Mouse (Mus musculus) spleen, adult 2 months (tissue): ENCODE data around the gene Rptor. TPM values are rescaled to one million over a fixed set of nuclear protein-coding genes. Genes with fewer than 3 reads are reported as not detected.

Experiments
- DNase-seq, 2 experiments: peaks; one replicate each; pipeline versions ENCODE4 v3.0.0 to v3.0.0-alpha.2; 2012 to 2021; ENCODE audit warnings: low spot score in 2 of 2, low read depth in 1 of 2
- H3K27ac ChIP-seq: fragments of 200-500 bp; 2 replicates; pipeline ENCODE4 v1.5.1; 2012; ENCODE audit warnings: low read length, inconsistent platforms; ENCODE audit not compliant: insufficient read depth
- H3K27me3 ChIP-seq: fragments of 200-500 bp; 2 replicates; pipeline ENCODE4 v1.6.1; 2012; ENCODE audit warnings: mild to moderate bottlenecking, moderate library complexity, low read length, inconsistent platforms; ENCODE audit not compliant: control insufficient read depth, insufficient read depth
- H3K36me3 ChIP-seq: fragments of 200-500 bp; 2 replicates; pipeline ENCODE4 v1.6.1; 2012; ENCODE audit warnings: mild to moderate bottlenecking, low read length, inconsistent platforms; ENCODE audit not compliant: control insufficient read depth, insufficient read depth
- H3K4me1 ChIP-seq: fragments of 200-500 bp; 2 replicates; pipeline ENCODE4 v1.6.1; 2011; ENCODE audit warnings: inconsistent platforms; ENCODE audit not compliant: control insufficient read depth, insufficient read depth, insufficient read length
- H3K4me3 ChIP-seq: fragments of 200-500 bp; 2 replicates; pipeline ENCODE4 v1.5.1; 2011; ENCODE audit warnings: mild to moderate bottlenecking, inconsistent platforms; ENCODE audit not compliant: insufficient read depth, insufficient read length; ENCODE audit errors: extremely low read depth
- CTCF ChIP-seq: fragments of 200-500 bp; IDR thresholded peaks from 2 replicates; pipeline ENCODE4 v1.5.1; 2011; ENCODE audit warnings: mild to moderate bottlenecking, inconsistent platforms; ENCODE audit not compliant: insufficient read depth, insufficient read length, insufficient replicate concordance; ENCODE audit errors: extremely low read depth
- POLR2A ChIP-seq: fragments of 200-500 bp; IDR thresholded peaks from 2 replicates; pipeline ENCODE4 v1.6.1; 2011; ENCODE audit warnings: low read depth, low read length, inconsistent platforms
- WGBS: fragments of 180-500 bp; shearing (Covaris S2); methylation state at CpG from one replicate; pipeline ENCODE4 v1.1.7; 2018; 5-methylcytosine and 5-hydroxymethylcytosine counted together
- polyA plus RNA-seq: library from polyadenylated mRNA; depleted of rRNA; stranded (reverse); fragments of >200 nt; gene quantifications from 2 replicates; pipeline ENCODE4 v1.2.3, GENCODE M21; 2012

Rptor gene
- polyA plus RNA-seq, 1 experiment = 18.0 TPM

DNA sequence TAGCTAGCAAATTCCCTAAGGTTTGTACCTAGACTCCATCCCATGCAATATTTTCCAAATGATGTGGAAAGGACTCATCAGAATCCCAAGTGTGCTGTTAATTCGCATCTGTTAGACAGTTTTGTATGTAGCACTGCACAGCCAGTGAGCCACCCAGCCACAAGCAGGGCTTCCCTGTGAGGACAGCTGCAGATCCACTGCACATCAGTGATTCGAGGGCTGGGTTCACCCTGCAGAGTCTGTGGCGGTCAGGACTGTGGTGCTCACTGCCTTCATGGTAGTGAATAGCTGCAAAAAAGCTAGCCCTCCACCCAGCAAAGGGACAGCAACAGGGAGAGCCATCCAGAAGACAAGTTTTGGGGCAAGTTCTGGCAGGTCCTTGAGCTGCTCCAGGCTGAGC lies 201.7 kb downstream of the Rptor start:
- H3K36me3 ChIP-seq = 0 out of 2 replicates have a peak, but pooled peaks cover 1% of the 10 kb centered on the region
- no peaks in the 10 kb centered on the region for H3K27me3 ChIP-seq
- no peaks in the 10 kb centered on the region for H3K4me1 ChIP-seq
- H3K4me3 ChIP-seq = no peak overlapping the region
- DNase-seq = no peak
- TF ChIP-seq CTCF = no peak
- no peak for TF ChIP-seq POLR2A
- H3K27ac ChIP-seq = no peak overlapping the region
- WGBS = 85% methylated on average over 3 of the region's 3 CpGs

- Histone ChIP-seq H3K4me1 (no peaks in the 10 kb centered on the region), H3K4me3 (no peak overlapping the region), H3K36me3 (0 out of 2 replicates have a peak, but pooled peaks cover 1% of the 10 kb centered on the region), H3K27me3 (no peaks in the 10 kb centered on the region), H3K27ac (no peak overlapping the region)
- DNase-seq = no peak
- 92% methylated on average over 10 of the region's 10 CpGs for WGBS
- TF ChIP-seq CTCF (no peak), POLR2A (no peak)
These were observed 202.5 kb downstream of the Rptor start for GRCm38 (mm10) chr11:119805112-119805750.

DNA sequence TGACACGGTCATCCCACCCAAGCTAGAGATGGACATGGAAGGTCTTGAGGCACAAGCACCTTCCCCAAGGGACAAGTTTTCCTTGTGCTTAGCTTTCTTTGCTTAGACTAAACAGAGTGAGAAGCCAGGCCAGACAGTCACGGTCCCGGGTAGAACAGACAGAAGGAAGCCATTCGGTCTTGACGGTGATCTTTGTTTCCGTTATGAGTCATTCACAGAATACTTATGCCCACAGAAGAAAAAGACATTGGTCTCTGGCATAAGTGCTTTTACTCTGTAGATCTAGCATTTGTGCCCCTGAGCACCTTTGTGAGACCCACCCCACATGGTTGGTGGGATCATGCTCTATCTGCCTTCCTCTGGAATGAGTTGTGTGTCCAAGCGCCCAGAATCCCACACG lies 203.8 kb downstream of the Rptor start:
- H3K36me3 ChIP-seq = 0 out of 2 replicates have a peak, but pooled peaks cover 1% of the 10 kb centered on the region
- DNase-seq = no peak
- TF ChIP-seq CTCF = no peak
- no peak for TF ChIP-seq POLR2A
- no peak overlapping the region for H3K4me3 ChIP-seq
- 78% methylated on average over 8 of the region's 8 CpGs for WGBS
- H3K27ac ChIP-seq = no peak overlapping the region
- H3K27me3 ChIP-seq = no peaks in the 10 kb centered on the region
- H3K4me1 ChIP-seq = no peaks in the 10 kb centered on the region

- no peak overlapping the region for H3K4me3 ChIP-seq
- TF ChIP-seq CTCF (no peak), POLR2A (no peak)
- no peaks in the 10 kb centered on the region for H3K27me3 ChIP-seq
- H3K27ac ChIP-seq = no peak overlapping the region
- WGBS = 62% methylated on average over 7 of the region's 7 CpGs
- DNase-seq = no peak
- no peaks in the 10 kb centered on the region for H3K4me1 ChIP-seq
- H3K36me3 ChIP-seq = peaks cover 1% of the 10 kb centered on the region; the same call in 1 of the 2 replicates
These were observed 204.8 kb downstream of the Rptor start for GRCm38 (mm10) chr11:119807431-119808031.

DNA sequence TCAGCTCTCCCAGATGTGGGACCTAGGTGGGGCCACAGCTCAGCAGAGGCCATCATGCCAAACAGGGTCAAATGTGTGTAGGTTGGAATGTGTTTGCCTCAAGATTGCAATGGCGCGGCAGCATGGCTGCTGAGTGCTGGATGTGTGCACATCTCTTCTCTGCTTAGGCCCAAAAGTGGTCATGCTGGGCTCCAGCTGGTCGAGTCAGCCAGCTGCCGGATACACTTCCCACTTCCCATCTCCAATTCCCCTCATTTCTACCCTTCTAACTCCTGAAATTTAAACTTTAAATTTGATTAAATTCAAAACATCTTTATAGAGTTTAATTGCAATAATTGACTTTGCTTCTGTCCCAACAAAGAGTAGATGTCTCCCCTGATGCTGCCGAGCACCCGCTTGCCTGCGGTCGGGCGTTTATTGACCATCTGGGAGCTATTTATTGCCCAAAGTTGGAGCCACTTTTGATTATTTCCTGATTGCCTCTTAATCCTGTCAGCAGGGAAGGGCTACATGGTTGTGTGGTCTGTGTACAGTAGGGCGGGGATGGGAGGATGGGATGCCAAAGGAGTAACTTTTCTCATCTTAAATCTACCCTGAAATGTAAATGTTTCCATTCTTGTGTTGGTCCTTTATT lies 206.1 kb downstream of the Rptor start:
- no peak for TF ChIP-seq POLR2A
- TF ChIP-seq CTCF = no peak
- Histone ChIP-seq H3K27ac (no peak overlapping the region), H3K36me3 (no peaks in the 10 kb centered on the region; the same call in 1 of the 2 replicates), H3K27me3 (no peaks in the 10 kb centered on the region), H3K4me3 (no peak overlapping the region), H3K4me1 (no peaks in the 10 kb centered on the region)
- WGBS = 89% methylated on average over 10 of the region's 10 CpGs
- DNase-seq = no peak

GRCm38 (mm10) chr11:119809309-119809708 lies 206.6 kb downstream of the Rptor start:
- H3K4me3 ChIP-seq = no peak overlapping the region

GRCm38 (mm10) chr11:119811022-119811421 lies 208.3 kb downstream of the Rptor start:
- H3K4me3 ChIP-seq = no peak overlapping the region
- no peak overlapping the region for H3K27ac ChIP-seq
- 53% methylated on average over 8 of the region's 8 CpGs for WGBS
- no peaks in the 10 kb centered on the region for H3K4me1 ChIP-seq
- TF ChIP-seq POLR2A = no peak
- no peak for TF ChIP-seq CTCF
- no peaks in the 10 kb centered on the region for H3K27me3 ChIP-seq
- no peak for DNase-seq
- H3K36me3 ChIP-seq = peaks cover 4% of the 10 kb centered on the region; the same call in 1 of the 2 replicates

More at GRCm38 (mm10) chr11:119809309-119809708, 206.6 kb downstream of the Rptor start:
- no peak for TF ChIP-seq POLR2A
- no peak for TF ChIP-seq CTCF
- H3K36me3 ChIP-seq = no peaks in the 10 kb centered on the region; the same call in 1 of the 2 replicates
- WGBS = 82% methylated on average over 5 of the region's 5 CpGs
- H3K27me3 ChIP-seq = no peaks in the 10 kb centered on the region
- H3K4me1 ChIP-seq = no peaks in the 10 kb centered on the region
- no peak overlapping the region for H3K27ac ChIP-seq
- DNase-seq = no peak
